Mouse (Mus musculus): ENCODE measurements around the gene Bzw1. TPM values are rescaled to one million over a fixed set of nuclear protein-coding genes. Genes with fewer than 3 reads are reported as not detected.

The Bzw1 gene
- total RNA-seq, 2 experiments from 2014 or later = 109 to 117 TPM

GRCm38 (mm10) chr1:58445861-58446260 is 53.2 kb downstream of the Bzw1 start:
- no peak for DNase-seq
- intact Hi-C loops (cut with DNase I) = no loop called here

- intact Hi-C loops (cut with DNase I) = no loop called here
- no peak for DNase-seq
Measured at GRCm38 (mm10) chr1:58447766-58448165, 55.1 kb downstream of the Bzw1 start.

- DNase-seq = no peak
- intact Hi-C loops (cut with DNase I) = no loop called here
Measured at GRCm38 (mm10) chr1:58448396-58448795, 55.7 kb downstream of the Bzw1 start.

- intact Hi-C loops (cut with DNase I) = no loop called here
- DNase-seq = no peak
Measured at GRCm38 (mm10) chr1:58454316-58454715, 61.6 kb downstream of the Bzw1 start.

Other genes starting within 250 kb of the Bzw1 start
- not detected for gene Aox4, start 182.5 kb upstream of the Bzw1 start, total RNA-seq (2021)
- gene Aox2, start 114.6 kb upstream of the Bzw1 start, total RNA-seq (2021) = under 1 TPM; 0.05 TPM
- gene Clk1, start 31.2 kb downstream of the Bzw1 start, total RNA-seq (2021) = 10 to 100 TPM; 62.6 to 80.1 TPM
- gene Nif3l1, start 52.3 kb downstream of the Bzw1 start, total RNA-seq (2021) = 10 to 100 TPM; 15.1 to 15.8 TPM
- gene Ppil3, start 52.6 kb downstream of the Bzw1 start, total RNA-seq (2021) = 10 to 100 TPM; 18.7 TPM
- 10 to 100 TPM; 12.7 to 16.1 TPM for gene Orc2, start 112.2 kb downstream of the Bzw1 start, total RNA-seq (2021)
- gene Fam126b, start 193.4 kb downstream of the Bzw1 start, total RNA-seq (2021) = 10 to 100 TPM; 12.5 to 15.7 TPM
- gene Ndufb3, start 193.5 kb downstream of the Bzw1 start, total RNA-seq (2021) = 100 to 1,000 TPM; 233 to 237 TPM

All from heart, postnatal 10 days (tissue).